Mouse (Mus musculus) heart, embryonic 11.5 days (tissue): ENCODE data around the gene Kif21a. TPM values are rescaled to one million over a fixed set of nuclear protein-coding genes. Genes with fewer than 3 reads are reported as not detected.

Source experiments
- ATAC-seq: fragments of 200-750 bp; cut with Nextera tagmentation; replicated peaks from 2 replicates; pipeline ENCODE4 v1.8.0; 2017; ENCODE audit warnings: moderate library complexity; ENCODE audit not compliant: insufficient number of reproducible peaks, low FRiP score, low TSS enrichment
- H3K27ac ChIP-seq: fragments of 300-500 bp; sonication (generic); 2 replicates; pipeline ENCODE4 v1.5.1; 2014; ENCODE audit warnings: mild to moderate bottlenecking, low read depth, low read length
- H3K27me3 ChIP-seq: fragments of 300-500 bp; sonication (generic); 2 replicates; pipeline ENCODE4 v1.6.1; 2014; ENCODE audit warnings: mild to moderate bottlenecking, low read length, mixed read lengths; ENCODE audit not compliant: control insufficient read depth, insufficient read depth
- H3K36me3 ChIP-seq: fragments of 300-500 bp; sonication (generic); 2 replicates; pipeline ENCODE4 v1.6.1; 2014; ENCODE audit warnings: mild to moderate bottlenecking, low read length, moderate library complexity, mixed read lengths; ENCODE audit not compliant: control insufficient read depth, insufficient read depth
- H3K4me1 ChIP-seq: fragments of 300-500 bp; sonication (generic); 2 replicates; pipeline ENCODE4 v1.6.1; 2014; ENCODE audit warnings: low read length; ENCODE audit not compliant: control insufficient read depth, insufficient read depth
- H3K4me2 ChIP-seq: fragments of 300-500 bp; sonication (generic); 2 replicates; pipeline ENCODE4 v1.6.1; 2014; ENCODE audit warnings: mild to moderate bottlenecking, moderate library complexity
- H3K4me3 ChIP-seq: fragments of 300-500 bp; sonication (generic); 2 replicates; pipeline ENCODE4 v1.5.1; 2014; ENCODE audit warnings: low read depth, low read length
- H3K9ac ChIP-seq: fragments of 300-500 bp; sonication (generic); 2 replicates; pipeline ENCODE4 v1.6.1; 2014; ENCODE audit warnings: mild to moderate bottlenecking, low read depth, low read length, moderate library complexity
- H3K9me3 ChIP-seq: fragments of 300-500 bp; sonication (generic); replicated peaks from 2 replicates; pipeline ENCODE4 v1.6.1; 2016; ENCODE audit warnings: low read length; ENCODE audit not compliant: control insufficient read depth
- WGBS: fragments of 180-500 bp; shearing (Covaris S2); extraction: QIAGEN DNeasy Blood & Tissue Kit; methylation state at CpG from one replicate; pipeline ENCODE4 v1.1.7; 2014; ENCODE audit not compliant: insufficient replicate concordance; 5-methylcytosine and 5-hydroxymethylcytosine counted together
- polyA plus RNA-seq: library from polyadenylated mRNA; unstranded; fragments of >200 nt; fragmentation: Nextera tagmentation; extraction: Ambion mirVana; gene quantifications from 2 replicates; pipeline ENCODE4 v1.2.1, GENCODE M21; 2014

Kif21a gene
- polyA plus RNA-seq, 1 experiment from 2014 or later = 6.5 TPM

DNA sequence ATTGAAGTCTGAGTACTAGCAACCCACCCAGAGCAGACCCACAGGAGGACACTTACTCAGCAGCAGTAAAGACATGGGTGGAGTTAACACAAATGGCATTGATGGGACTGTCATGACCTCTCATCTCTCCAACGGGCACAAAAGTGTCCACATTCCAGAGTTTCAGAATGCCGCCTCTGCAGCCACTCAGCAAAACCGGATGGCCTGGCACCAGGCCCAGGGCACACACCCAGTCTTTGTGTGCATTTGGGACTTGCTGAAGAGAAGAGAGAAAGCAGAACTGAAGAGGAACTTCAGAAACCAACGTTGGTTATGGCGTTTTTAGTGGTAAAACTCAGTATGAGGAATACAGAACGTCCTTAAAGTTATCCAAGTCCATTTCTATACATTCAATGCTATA, 114.2 kb downstream of the Kif21a start:
- Histone ChIP-seq H3K36me3 (no peaks in the 10 kb centered on the region), H3K9me3 (no peaks in the 10 kb centered on the region), H3K9ac (no peak overlapping the region), H3K4me2 (no peak overlapping the region), H3K27ac (no peak overlapping the region), H3K4me3 (no peak overlapping the region), H3K4me1 (peaks cover 12% of the 10 kb centered on the region), H3K27me3 (no peaks in the 10 kb centered on the region)
- no peak for ATAC-seq
- 58% methylated on average over 6 of the region's 6 CpGs for WGBS

GRCm38 (mm10) chr15:90931451-90931850, 118.3 kb downstream of the Kif21a start:
- no peak for ATAC-seq
- Histone ChIP-seq H3K4me2 (no peak overlapping the region), H3K27ac (no peak overlapping the region), H3K9ac (no peak overlapping the region), H3K4me1 (peaks cover 3% of the 10 kb centered on the region; the same call in 1 of the 2 replicates), H3K4me3 (no peak overlapping the region), H3K27me3 (no peaks in the 10 kb centered on the region), H3K36me3 (no peaks in the 10 kb centered on the region), H3K9me3 (no peaks in the 10 kb centered on the region)
- 68% methylated on average over 5 of the region's 5 CpGs for WGBS

DNA sequence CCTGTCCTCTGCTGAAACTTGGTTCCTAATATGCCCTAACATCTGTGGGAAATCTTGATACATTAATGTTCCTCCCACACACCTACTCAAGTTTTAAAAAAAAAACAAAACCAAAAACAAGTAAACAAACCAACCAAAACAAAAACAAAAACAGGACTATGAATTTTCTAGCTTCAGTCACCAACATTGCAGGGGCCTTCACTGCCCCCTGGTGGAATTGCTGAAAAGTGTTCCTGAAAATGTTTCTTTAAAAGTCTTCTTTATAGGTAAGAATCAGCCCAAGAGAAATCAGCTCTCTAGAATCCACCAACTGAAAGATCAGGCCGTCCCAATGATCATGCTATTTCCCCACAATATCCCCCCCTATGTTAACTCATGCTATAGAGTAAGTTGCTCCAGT, 120.7 kb downstream of the Kif21a start:
- H3K27ac ChIP-seq = no peak overlapping the region
- no peaks in the 10 kb centered on the region for H3K9me3 ChIP-seq
- no peaks in the 10 kb centered on the region for H3K36me3 ChIP-seq
- WGBS = 26% methylated on average over 1 of the region's 1 CpGs
- H3K9ac ChIP-seq = no peak overlapping the region
- no peaks in the 10 kb centered on the region for H3K4me1 ChIP-seq
- no peak overlapping the region for H3K4me3 ChIP-seq
- no peak overlapping the region for H3K4me2 ChIP-seq
- H3K27me3 ChIP-seq = no peaks in the 10 kb centered on the region
- ATAC-seq = no peak

GRCm38 (mm10) chr15:90896480-90896879, 153.3 kb downstream of the Kif21a start:
- H3K27me3 ChIP-seq = no peaks in the 10 kb centered on the region
- no peak overlapping the region for H3K27ac ChIP-seq
- H3K9me3 ChIP-seq = no peaks in the 10 kb centered on the region
- no peaks in the 10 kb centered on the region for H3K36me3 ChIP-seq
- ATAC-seq = no peak
- H3K4me2 ChIP-seq = no peak overlapping the region
- 76% methylated on average over 9 of the region's 9 CpGs for WGBS
- no peak overlapping the region for H3K9ac ChIP-seq
- no peaks in the 10 kb centered on the region for H3K4me1 ChIP-seq
- H3K4me3 ChIP-seq = no peak overlapping the region

DNA sequence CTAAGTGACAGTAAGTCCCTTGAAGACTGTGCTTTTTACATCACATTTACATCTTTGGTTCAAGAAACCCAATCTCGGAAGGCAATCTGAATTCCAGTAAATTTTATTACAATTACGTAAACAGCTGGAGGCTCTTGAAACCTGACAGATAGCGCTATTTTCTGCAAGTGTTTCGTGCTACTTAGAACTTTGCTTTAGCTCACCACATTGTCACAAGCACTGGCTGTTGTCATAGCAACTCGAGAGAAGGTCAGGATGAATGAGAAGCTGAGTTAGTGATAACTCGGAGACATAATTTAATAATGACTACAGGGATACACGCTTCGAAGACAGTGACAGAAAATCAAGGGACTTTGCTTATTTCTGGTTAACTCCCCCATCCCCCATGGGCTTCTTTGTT, 162.3 kb downstream of the Kif21a start:
- no peaks in the 10 kb centered on the region for H3K9me3 ChIP-seq
- H3K36me3 ChIP-seq = no peaks in the 10 kb centered on the region
- ATAC-seq = no peak
- H3K4me3 ChIP-seq = no peak overlapping the region
- no peaks in the 10 kb centered on the region for H3K27me3 ChIP-seq
- 80% methylated on average over 8 of the region's 8 CpGs for WGBS
- no peaks in the 10 kb centered on the region for H3K4me1 ChIP-seq
- no peak overlapping the region for H3K27ac ChIP-seq
- H3K9ac ChIP-seq = no peak overlapping the region
- H3K4me2 ChIP-seq = no peak overlapping the region

Other genes starting within 250 kb of the Kif21a start
- 1.3 and 1.8 TPM in 2 replicates for gene Abcd2, start 141.9 kb upstream of the Kif21a start, polyA plus RNA-seq
- not detected in 2 replicates for gene CN725425, start 149.5 kb upstream of the Kif21a start, polyA plus RNA-seq